Mouse (Mus musculus) layer of hippocampus, postnatal 14 days (tissue): ENCODE measurements around the gene 9530077C05Rik. TPM values are rescaled to one million over a fixed set of nuclear protein-coding genes. Genes with fewer than 3 reads are reported as not detected.
"Not testable (repeated sequence)": the region's sequence is repeated elsewhere in the genome, so short reads cannot be mapped to it uniquely, and the experiment has no call there.

Experiments used
- DNase-seq, 2 experiments: peaks; one replicate each; pipeline ENCODE4 v3.0.0; 2021 to 2022; ENCODE audit warnings: low spot score in 2 of 2, mixed read lengths in 1 of 2
- total RNA-seq, 2 experiments: library from RNA; stranded (reverse); gene quantifications; 2 replicates each; pipeline ENCODE4 v1.2.3; 2021

The 9530077C05Rik gene
- total RNA-seq, 2 experiments from 2014 or later, result 7.1 to 7.2 TPM

GRCm38 (mm10) chr9:22417547-22417946 is 6.2 kb downstream of the 9530077C05Rik start:
- DNase-seq, result no peak

GRCm38 (mm10) chr9:22419877-22420276 is 8.6 kb downstream of the 9530077C05Rik start:
- DNase-seq, result no peak

GRCm38 (mm10) chr9:22420491-22420890 is 9.2 kb downstream of the 9530077C05Rik start:
- DNase-seq, result no peak

DNA sequence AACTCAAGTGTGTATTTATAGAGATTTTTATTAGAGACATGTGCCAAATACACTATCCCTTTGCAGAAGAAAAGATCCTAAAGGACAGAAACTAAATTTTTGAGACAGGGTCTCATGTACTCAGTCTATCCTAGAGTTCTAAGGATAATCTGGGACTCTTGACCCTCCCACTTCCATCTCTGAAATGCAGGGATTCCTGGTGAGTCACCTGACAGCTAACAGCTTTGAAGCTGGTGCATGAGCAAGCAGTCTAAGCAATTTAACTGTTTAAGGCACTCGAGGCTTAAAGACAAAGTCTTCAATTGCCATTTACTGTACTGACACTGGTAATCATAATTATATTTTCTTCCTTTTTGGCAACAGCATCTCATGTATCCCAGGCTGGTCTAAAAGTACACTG is 11.2 kb downstream of the 9530077C05Rik start:
- DNase-seq, result no peak

DNA sequence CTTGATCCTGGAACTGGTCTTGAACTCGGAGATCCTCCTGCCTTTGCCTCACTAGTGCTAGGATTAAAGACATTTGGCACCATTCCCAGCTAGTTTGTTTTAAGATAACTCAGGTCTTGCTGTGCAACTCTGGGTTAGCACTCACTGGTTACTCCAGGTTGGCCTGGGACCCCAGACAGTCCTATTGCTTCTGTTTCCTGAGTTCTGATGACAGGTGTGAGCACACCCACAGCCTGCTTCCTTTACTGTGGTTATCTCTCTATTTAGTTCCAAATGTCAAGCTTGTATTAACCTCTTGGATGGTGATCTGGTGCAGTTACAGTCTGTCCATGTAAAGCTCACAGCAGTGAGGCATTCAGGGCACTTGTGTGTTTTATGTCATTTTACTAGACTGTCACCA is 12.2 kb downstream of the 9530077C05Rik start:
- no peak for DNase-seq

- DNase-seq, result no peak
These were observed 12.9 kb downstream of the 9530077C05Rik start for GRCm38 (mm10) chr9:22424196-22424595.

DNA sequence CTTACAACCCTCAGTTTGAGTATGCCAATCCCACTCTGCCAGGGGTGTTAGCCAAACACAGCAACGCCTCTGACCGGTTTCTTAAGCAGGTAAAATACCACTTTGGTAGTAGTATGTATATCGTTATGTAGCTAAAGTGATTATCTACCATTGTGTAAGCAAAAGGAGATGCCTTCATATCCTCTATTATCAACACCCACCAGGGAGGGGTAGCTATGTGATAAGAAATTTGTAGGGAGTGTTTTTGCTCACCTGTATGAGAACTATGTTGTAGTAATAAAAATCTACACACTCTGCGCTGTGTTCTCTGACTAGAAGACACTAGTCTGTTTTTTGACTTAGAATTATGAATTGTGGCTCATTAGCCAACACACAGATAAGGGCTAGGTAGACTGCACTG is 13.4 kb downstream of the 9530077C05Rik start:
- no peak for DNase-seq

DNA sequence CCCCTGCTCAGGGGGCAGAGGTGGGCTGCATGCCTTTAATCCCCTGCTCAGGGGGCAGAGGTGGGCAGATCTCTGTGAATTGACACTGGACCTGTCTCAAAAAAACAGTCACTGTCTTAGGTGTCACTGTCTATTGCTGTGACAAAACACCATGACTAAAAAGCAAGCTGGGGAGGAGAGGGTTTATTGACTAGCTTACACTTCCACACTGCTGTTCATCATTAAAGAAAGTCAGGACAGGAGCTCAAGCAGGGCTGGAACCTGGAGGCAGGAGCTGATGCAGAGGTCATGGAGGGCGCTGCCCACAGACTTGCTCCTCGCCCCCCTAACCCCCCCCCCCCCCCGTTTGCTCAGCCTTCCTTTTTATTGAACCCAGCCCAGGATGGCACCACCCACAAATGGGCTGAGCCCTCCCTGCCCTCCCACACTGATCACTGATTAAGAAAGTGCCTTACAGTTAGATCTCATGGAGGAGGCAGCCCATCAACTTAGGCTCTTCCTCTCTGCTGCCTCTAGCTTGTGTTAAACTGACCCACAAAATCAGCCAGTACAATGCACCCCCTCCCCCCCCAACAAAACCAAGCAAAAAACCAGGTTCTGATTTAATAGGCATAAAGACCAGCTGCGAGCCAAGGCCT is 16.8 kb downstream of the 9530077C05Rik start:
- DNase-seq, result no peak

GRCm38 (mm10) chr9:22428666-22429410 is 17.5 kb downstream of the 9530077C05Rik start:
- no peak for DNase-seq

- no peak for DNase-seq
These were observed 18.4 kb downstream of the 9530077C05Rik start for GRCm38 (mm10) chr9:22429533-22430241.

GRCm38 (mm10) chr9:22430315-22430840 is 19.1 kb downstream of the 9530077C05Rik start:
- no peak for DNase-seq

DNA sequence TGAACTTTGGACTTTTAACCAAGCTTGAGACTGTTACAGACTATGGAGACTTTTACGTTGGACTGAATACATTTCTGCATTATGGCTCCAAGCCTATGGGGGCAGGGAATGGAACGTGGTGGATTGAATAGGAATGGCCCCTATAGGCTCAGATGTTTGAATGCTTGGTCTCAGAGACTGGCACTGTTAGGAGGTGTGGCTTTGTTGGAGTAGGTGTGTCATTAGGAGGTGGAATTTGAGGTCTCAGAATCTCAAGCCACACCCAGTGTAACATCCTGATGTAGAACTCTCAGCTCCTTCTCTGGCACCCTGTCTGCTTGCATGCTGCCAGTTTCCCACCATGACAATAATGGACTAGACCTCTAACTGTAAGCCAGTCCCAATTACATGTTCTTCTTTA is 21.9 kb downstream of the 9530077C05Rik start:
- DNase-seq, result no peak

DNA sequence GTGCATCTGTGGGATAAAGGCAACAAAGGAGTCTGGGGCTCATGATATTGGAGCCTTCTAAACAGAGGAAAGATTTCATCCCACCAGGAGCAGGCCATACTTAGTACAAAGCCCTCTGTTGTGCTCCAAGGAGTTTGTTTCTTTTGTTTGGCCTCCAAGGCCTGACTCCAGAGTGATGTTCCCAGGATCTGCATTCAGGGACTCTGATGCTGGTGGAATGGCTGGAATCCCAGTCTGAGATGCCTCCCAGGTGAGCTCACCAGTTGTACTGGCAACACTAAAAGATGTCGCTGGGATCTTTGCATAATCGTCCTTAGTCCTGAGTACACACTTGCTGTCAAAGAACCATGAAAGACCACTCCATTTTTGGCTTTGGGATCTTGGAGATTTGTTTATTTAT is 22.8 kb downstream of the 9530077C05Rik start:
- no peak for DNase-seq

DNA sequence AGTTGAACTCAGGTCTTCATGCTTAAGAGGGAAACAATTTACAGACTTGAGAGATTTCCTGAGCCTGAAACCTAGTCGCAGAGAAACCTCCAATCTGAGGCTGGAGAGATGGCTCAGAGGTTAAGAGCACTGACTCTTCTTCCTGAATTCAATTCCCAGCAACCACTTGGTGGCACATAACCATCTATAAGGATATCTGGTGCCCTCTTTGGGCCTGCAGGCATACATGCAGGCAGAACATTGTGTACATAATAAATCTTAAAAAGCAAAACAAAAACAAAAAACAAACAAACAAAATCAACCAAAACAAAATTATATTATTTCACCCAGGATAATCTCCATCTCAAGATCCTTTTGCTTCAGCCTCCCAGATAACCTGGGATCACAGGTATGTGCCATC is 27.5 kb downstream of the 9530077C05Rik start:
- DNase-seq, result no peak

DNA sequence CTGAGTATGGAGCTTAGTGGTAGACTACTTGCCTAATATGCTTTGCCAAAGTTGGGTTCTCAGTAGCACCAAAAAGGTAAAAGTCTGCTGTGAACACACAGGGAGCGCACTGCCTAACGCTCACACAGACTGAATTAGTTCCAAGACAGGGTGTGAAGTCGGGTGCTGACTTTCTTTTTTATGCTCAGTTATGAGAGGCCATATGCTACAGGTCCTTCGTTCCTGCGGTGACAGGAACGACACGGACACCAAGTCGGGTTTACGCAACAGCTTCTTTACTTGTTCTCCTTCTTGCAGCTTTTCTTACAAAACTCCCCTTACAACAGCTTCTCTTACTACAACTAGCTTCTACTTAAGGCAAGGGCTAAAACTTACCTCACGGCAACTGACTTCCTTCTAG is 31.8 kb downstream of the 9530077C05Rik start:
- DNase-seq, result no peak

DNA sequence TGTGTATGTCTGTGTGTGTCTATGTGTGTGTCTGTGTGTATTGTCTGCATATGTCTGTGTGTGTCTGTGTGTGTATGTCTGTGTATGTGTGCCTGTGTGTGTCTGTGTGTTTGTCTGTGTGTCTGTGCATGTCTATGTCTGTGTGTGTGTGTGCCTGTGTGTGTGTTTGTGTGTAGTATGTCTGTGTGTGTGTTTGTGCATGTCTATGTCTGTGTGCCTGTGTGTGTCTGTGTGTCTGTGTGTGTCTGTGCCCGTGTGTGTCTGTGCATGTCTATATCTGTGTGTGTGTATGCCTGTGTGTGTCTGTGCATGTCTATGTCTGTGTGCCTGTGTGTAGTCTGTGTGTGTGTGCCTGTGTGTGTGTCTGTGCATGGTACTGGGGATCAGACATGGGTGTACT is 33.8 kb downstream of the 9530077C05Rik start:
- DNase-seq, result no peak

DNA sequence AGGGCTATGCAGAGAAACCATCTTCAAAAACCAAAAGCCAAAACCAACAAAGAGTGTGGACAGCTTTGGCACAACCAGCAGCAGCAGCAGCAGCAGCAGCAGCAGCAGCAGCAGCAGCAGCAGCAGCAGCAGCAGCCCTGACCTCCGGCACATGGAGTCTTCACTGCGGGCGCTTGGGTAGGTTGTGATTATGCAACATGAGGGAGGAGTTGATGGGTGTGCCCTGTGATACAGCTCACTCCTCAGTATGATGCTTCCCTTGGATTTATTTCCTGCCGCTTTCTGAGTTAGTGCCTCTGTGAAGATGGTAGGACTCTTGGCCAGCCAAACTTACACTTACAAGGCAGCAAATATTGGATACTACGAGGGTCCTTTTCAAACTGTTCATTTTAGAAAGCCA is 35.9 kb downstream of the 9530077C05Rik start:
- DNase-seq, result no peak

DNA sequence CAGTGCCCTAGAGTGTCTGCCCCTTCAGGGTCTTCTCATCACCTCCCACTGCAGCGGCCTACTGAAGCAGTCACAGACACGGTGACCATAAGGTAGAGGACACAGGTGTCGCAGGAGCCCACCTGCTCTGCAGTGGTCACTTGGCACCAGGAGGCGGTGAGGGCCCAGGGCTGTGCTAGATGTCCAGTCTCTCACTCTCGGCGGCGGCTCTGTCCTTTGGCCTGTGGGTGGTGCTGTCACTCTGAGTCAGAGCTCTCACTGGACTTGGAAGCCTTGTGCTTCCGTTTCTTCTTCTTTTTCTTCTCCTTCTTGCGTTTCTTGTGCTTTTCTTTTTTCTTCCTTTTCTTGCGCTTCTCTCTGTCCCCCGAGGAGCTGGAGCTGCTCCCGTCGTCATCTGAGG is 37.1 kb downstream of the 9530077C05Rik start:
- DNase-seq, result no peak

DNA sequence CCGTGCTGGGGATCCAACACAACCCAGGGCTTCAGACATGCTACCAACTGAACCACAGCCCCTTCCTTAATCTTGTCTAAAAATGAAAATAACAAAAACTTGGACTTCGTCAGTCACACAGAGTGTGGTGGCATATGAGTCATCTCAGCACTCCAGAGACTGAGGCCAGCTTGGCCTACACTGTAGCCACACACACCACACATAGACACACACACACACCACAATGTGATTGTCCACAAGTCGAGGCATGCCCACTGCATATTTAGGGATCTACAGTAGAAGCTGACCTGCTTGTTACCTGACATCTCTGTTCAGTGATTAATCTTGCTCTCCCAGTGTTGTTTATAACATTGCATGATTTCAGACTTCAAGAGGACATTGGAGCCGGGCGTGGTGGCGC is 37.9 kb downstream of the 9530077C05Rik start:
- no peak for DNase-seq

DNA sequence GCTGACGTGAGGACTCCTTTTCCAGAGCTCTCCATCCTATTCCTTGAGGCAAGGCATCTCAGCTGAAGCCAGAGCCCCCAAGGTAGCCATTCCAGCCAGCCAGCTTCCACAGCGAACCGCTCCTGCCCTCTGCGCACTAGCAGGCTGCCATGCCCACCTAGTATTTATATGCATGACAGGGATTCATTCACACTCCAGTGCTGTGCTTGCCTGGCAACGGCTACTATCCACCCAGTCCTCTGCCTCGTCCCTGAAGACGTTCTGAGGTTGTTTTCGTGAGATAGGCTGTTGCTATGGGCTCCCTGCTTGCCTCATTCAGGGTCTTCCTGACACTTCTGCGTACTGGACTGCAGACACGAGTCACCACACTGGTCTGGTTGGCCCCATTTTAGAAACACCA is 41.4 kb downstream of the 9530077C05Rik start:
- DNase-seq, result no peak

- DNase-seq, result no peak
These were observed 42.2 kb downstream of the 9530077C05Rik start for GRCm38 (mm10) chr9:22453501-22453924.

DNA sequence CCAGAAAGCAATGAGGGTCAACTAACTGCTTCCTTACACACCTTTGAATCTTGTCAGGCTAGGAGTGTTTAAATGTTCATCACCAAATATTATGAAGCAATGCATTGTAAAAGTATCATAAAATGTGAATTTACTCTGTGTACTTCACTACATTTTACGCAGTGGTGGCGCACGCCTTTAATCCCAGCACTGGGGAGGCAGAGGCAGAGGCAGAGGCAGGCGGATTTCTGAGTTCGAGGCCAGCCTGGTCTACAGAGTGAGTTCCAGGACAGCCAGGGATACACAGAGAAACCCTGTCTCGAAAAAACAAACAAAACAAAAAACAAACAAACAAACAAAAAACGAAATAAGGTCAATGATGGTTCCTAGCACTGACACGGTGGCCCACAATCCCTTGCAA is 42.7 kb downstream of the 9530077C05Rik start, which contains the start of gene Gm17545:
Gene Gm17545 (plus strand): TSS at position 301 of the 400 bp plus-strand sequence.
- not testable (repeated sequence) for DNase-seq
